Mouse (Mus musculus) neural tube, embryonic 15.5 days (tissue): Measurements from ENCODE around the gene Trpm3. TPM values are rescaled to one million over a fixed set of nuclear protein-coding genes. Genes with fewer than 3 reads are reported as not detected.

ENCODE experiments used
- ATAC-seq: fragments of 200-750 bp; cut with Nextera tagmentation; 2 replicates; pipeline ENCODE4 v1.8.0; 2017; ENCODE audit warnings: mild to moderate bottlenecking, moderate TSS enrichment, moderate library complexity; ENCODE audit not compliant: low FRiP score
- H3K27ac ChIP-seq: fragments of 300-500 bp; sonication (generic); replicated peaks from 2 replicates; pipeline ENCODE4 v1.5.1; 2015; ENCODE audit warnings: mild to moderate bottlenecking, inconsistent platforms
- H3K27me3 ChIP-seq: fragments of 300-500 bp; sonication (generic); replicated peaks from 2 replicates; pipeline ENCODE4 v1.6.1; 2015; ENCODE audit warnings: inconsistent platforms
- H3K36me3 ChIP-seq: fragments of 300-500 bp; sonication (generic); 2 replicates; pipeline ENCODE4 v1.6.1; 2015; ENCODE audit warnings: inconsistent platforms
- H3K4me1 ChIP-seq: fragments of 300-500 bp; sonication (generic); 2 replicates; pipeline ENCODE4 v1.6.1; 2015; ENCODE audit warnings: inconsistent platforms
- H3K4me2 ChIP-seq: fragments of 300-500 bp; sonication (generic); 2 replicates; pipeline ENCODE4 v1.6.1; 2015; ENCODE audit warnings: inconsistent platforms, mild to moderate bottlenecking, moderate library complexity
- H3K4me3 ChIP-seq: fragments of 300-500 bp; sonication (generic); replicated peaks from 2 replicates; pipeline ENCODE4 v1.5.1; 2015; ENCODE audit warnings: mild to moderate bottlenecking, inconsistent platforms
- H3K9ac ChIP-seq: fragments of 300-500 bp; sonication (generic); replicated peaks from 2 replicates; pipeline ENCODE4 v1.6.1; 2015; ENCODE audit warnings: mild to moderate bottlenecking, inconsistent platforms
- H3K9me3 ChIP-seq: fragments of 300-500 bp; sonication (generic); replicated peaks from 2 replicates; pipeline ENCODE4 v1.6.1; 2016; ENCODE audit warnings: inconsistent platforms
- WGBS: fragments of 180-500 bp; shearing (Covaris S2); methylation state at CpG from one replicate; pipeline ENCODE4 v1.1.7; 2015; ENCODE audit warnings: mixed read lengths; 5-methylcytosine and 5-hydroxymethylcytosine counted together
- polyA plus RNA-seq: library from polyadenylated mRNA; unstranded; fragments of >200 nt; fragmentation: Nextera tagmentation; extraction: Ambion mirVana; gene quantifications from 2 replicates; pipeline ENCODE4 v1.2.1, GENCODE M21; 2015

Trpm3 gene
- polyA plus RNA-seq, 1 experiment from 2014 or later, result 18.8 TPM

DNA sequence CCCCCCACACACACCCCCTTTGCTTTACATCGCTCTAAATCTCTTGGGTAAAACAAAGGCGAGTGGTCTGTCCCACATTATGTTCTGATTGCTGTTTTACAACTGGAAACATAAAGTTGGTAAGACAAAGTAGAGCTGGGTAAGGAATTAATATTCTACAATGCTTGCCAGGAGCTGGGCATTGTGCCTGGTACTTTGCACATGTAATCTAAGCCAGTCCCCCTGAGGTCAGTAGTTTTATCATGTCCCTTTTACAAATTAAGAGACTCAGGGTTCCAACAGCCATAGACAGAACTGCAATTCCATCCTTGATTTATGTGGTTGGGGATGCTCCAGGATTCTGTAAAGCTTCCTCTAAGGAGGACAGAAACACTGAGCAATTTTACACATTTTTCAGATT lies 591.0 kb downstream of the Trpm3 start:
- Histone ChIP-seq H3K9ac (no peak overlapping the region), H3K4me2 (no peak overlapping the region), H3K27me3 (no peaks in the 10 kb centered on the region), H3K27ac (0 out of 2 replicates have a peak overlapping the region, but pooled peaks have one; percentile 13), H3K4me1 (peaks cover 13% of the 10 kb centered on the region), H3K9me3 (no peaks in the 10 kb centered on the region), H3K36me3 (no peaks in the 10 kb centered on the region), H3K4me3 (no peak overlapping the region)
- 0 out of 2 replicates have a peak, but pooled peaks have one; percentile 47 for ATAC-seq
- 40% methylated on average over 2 of the region's 2 CpGs for WGBS

DNA sequence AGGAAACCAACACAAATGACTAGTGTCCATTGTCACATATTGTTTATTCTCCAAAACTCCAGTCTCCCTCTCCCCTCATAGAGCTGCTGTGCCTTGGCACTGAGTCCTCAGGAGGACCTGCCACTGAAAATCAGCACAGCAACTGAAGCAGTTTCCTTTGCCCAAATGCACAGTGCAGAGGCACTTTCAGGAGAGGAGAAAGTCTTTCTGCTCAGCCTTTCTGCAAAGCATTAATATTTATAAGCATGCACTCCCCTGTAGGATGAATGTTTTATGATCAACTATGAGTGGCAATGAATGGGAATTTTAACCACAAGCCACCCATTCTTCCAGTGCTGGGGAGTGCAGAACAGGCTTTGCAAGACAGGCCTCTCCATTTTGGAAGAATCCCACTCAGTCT lies 592.1 kb downstream of the Trpm3 start:
- Histone ChIP-seq H3K9ac (no peak overlapping the region), H3K27ac (peak overlapping the region; percentile 33; the same call in 1 of the 2 replicates), H3K4me3 (no peak overlapping the region), H3K27me3 (no peaks in the 10 kb centered on the region), H3K4me2 (no peak overlapping the region), H3K4me1 (peaks cover 13% of the 10 kb centered on the region), H3K36me3 (no peaks in the 10 kb centered on the region), H3K9me3 (no peaks in the 10 kb centered on the region)
- ATAC-seq, result no peak; the same call in 1 of the 2 replicates

GRCm38 (mm10) chr19:22736870-22737269 lies 598.0 kb downstream of the Trpm3 start:
- no peak overlapping the region for H3K27ac ChIP-seq
- no peak for ATAC-seq

GRCm38 (mm10) chr19:22739240-22739639 lies 600.4 kb downstream of the Trpm3 start:
- Histone ChIP-seq H3K9ac (no peak overlapping the region), H3K9me3 (no peaks in the 10 kb centered on the region), H3K4me1 (no peaks in the 10 kb centered on the region), H3K27me3 (no peaks in the 10 kb centered on the region), H3K27ac (no peak overlapping the region), H3K36me3 (no peaks in the 10 kb centered on the region), H3K4me3 (no peak overlapping the region), H3K4me2 (no peak overlapping the region)
- 81% methylated on average over 3 of the region's 3 CpGs for WGBS
- no peak for ATAC-seq

More at GRCm38 (mm10) chr19:22736870-22737269, 598.0 kb downstream of the Trpm3 start:
- 48% methylated on average over 2 of the region's 2 CpGs for WGBS
- no peak overlapping the region for H3K4me2 ChIP-seq
- no peaks in the 10 kb centered on the region for H3K9me3 ChIP-seq
- no peaks in the 10 kb centered on the region for H3K27me3 ChIP-seq
- no peaks in the 10 kb centered on the region for H3K36me3 ChIP-seq
- H3K4me1 ChIP-seq, result no peaks in the 10 kb centered on the region
- no peak overlapping the region for H3K9ac ChIP-seq
- H3K4me3 ChIP-seq, result no peak overlapping the region

DNA sequence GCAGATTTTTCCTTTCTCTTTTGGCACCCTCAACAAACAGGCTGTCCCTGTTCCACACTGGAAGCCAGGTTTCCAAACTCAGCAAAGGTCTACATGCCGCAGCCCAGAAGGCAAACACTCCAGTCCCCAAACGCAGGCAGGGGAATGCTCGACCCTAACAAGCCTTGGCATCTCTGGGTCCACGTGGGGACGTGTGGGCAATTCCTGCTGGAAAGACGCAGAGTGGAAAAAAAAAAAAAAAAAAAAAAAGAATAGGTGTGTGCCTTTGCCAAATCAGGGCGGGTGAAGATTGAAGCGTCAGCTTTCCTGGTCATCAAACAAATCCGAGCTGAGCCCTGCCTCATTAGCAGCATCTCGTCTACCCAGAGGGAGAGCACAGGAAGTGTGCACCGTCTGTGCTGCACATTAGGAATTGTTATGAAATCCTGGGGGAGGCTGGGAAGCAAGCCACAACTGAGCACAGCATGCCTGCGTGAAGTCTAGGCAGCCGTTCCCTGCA lies 614.5 kb downstream of the Trpm3 start:
- ATAC-seq, result no peak
- Histone ChIP-seq H3K27me3 (no peaks in the 10 kb centered on the region), H3K9ac (no peak overlapping the region), H3K4me2 (no peak overlapping the region), H3K36me3 (no peaks in the 10 kb centered on the region), H3K27ac (0 out of 2 replicates have a peak overlapping the region, but pooled peaks have one; percentile 2), H3K4me1 (peaks cover 9% of the 10 kb centered on the region; the same call in 1 of the 2 replicates), H3K4me3 (no peak overlapping the region), H3K9me3 (no peaks in the 10 kb centered on the region)
- WGBS, result 50% methylated on average over 13 of the region's 13 CpGs

GRCm38 (mm10) chr19:22754071-22754470 lies 615.2 kb downstream of the Trpm3 start:
- Histone ChIP-seq H3K9me3 (no peaks in the 10 kb centered on the region), H3K4me1 (peaks cover 9% of the 10 kb centered on the region; the same call in 1 of the 2 replicates), H3K27me3 (no peaks in the 10 kb centered on the region), H3K27ac (no peak overlapping the region), H3K4me3 (no peak overlapping the region), H3K9ac (no peak overlapping the region), H3K36me3 (no peaks in the 10 kb centered on the region), H3K4me2 (no peak overlapping the region)
- no peak for ATAC-seq
- 84% methylated on average over 10 of the region's 10 CpGs for WGBS

DNA sequence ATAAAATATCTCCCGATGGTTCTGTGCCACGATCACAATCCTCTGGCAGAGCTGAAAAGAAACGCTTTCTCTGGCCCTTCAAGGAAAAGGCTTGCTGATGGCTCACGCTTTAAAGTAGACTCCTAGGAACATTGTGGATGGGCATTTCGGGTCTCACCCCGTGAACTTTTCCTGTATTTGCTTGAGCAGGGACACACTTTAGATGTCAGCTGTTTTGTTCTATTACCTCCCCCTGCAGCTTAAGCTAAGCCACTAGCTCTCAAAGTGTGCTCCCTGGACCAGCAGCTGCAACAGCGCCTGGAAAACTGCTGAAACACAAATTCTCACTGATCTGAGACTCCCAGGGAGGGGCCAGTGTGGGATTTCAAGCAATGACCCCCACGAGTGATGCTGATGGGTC lies 615.7 kb downstream of the Trpm3 start:
- WGBS, result 71% methylated on average over 8 of the region's 8 CpGs
- Histone ChIP-seq H3K27me3 (no peaks in the 10 kb centered on the region), H3K27ac (no peak overlapping the region), H3K4me2 (no peak overlapping the region), H3K4me3 (no peak overlapping the region), H3K4me1 (peaks cover 9% of the 10 kb centered on the region; the same call in 1 of the 2 replicates), H3K9ac (no peak overlapping the region), H3K9me3 (no peaks in the 10 kb centered on the region), H3K36me3 (no peaks in the 10 kb centered on the region)
- no peak for ATAC-seq

GRCm38 (mm10) chr19:22758496-22758895 lies 619.6 kb downstream of the Trpm3 start:
- H3K9me3 ChIP-seq, result no peaks in the 10 kb centered on the region
- 81% methylated on average over 2 of the region's 2 CpGs for WGBS
- no peak overlapping the region for H3K27ac ChIP-seq
- H3K4me3 ChIP-seq, result no peak overlapping the region
- H3K4me2 ChIP-seq, result no peak overlapping the region
- H3K4me1 ChIP-seq, result peaks cover 7% of the 10 kb centered on the region; the same call in 1 of the 2 replicates
- no peaks in the 10 kb centered on the region for H3K36me3 ChIP-seq
- ATAC-seq, result no peak
- H3K9ac ChIP-seq, result no peak overlapping the region
- H3K27me3 ChIP-seq, result no peaks in the 10 kb centered on the region

- no peak overlapping the region for H3K27ac ChIP-seq
- no peaks in the 10 kb centered on the region for H3K27me3 ChIP-seq
- ATAC-seq, result peak; percentile 53; the same call in 1 of the 2 replicates
- WGBS, result 70% methylated on average over 3 of the region's 3 CpGs
- H3K9ac ChIP-seq, result no peak overlapping the region
- no peaks in the 10 kb centered on the region for H3K36me3 ChIP-seq
- H3K9me3 ChIP-seq, result no peaks in the 10 kb centered on the region
- H3K4me3 ChIP-seq, result no peak overlapping the region
- no peak overlapping the region for H3K4me2 ChIP-seq
- H3K4me1 ChIP-seq, result 0 out of 2 replicates have a peak, but pooled peaks cover 3% of the 10 kb centered on the region
Observed at GRCm38 (mm10) chr19:22768242-22768641, 629.4 kb downstream of the Trpm3 start.

GRCm38 (mm10) chr19:22775191-22775695 lies 636.4 kb downstream of the Trpm3 start:
- no peaks in the 10 kb centered on the region for H3K9me3 ChIP-seq
- 91% methylated on average over 3 of the region's 3 CpGs for WGBS
- no peak overlapping the region for H3K9ac ChIP-seq
- no peaks in the 10 kb centered on the region for H3K36me3 ChIP-seq
- H3K27ac ChIP-seq, result no peak overlapping the region
- no peak overlapping the region for H3K4me2 ChIP-seq
- H3K4me3 ChIP-seq, result no peak overlapping the region
- no peaks in the 10 kb centered on the region for H3K27me3 ChIP-seq
- ATAC-seq, result no peak
- no peaks in the 10 kb centered on the region for H3K4me1 ChIP-seq

DNA sequence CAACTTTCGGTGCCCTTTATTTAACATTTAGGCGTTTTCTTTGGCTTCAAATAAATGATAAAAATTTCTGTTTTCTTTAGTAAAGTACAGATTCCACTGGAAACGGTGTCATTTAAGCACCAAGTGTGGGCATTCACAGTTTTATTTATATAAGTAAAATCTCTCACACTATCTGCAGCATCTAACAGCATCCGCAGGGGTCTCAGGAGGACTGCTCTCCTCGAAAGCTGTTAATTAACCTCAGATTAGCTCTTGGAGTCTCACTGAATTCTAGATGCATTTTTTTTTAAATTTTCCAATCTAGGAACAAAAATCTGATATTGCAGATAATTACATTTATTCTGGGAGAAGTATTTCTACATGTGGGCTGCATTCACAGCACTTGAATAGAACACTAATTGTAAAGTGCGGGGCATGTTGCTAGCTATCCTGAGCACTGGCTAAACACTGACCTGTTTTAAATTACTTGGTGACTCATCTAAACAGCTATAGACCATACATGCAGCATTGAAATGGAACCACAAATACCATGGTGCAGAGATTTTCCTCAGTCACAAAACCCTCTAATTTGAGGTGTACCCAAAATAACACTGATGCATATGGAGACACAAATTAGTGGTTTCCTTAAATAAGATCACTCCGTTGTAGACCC lies 641.5 kb downstream of the Trpm3 start:
- H3K36me3 ChIP-seq, result no peaks in the 10 kb centered on the region
- ATAC-seq, result no peak
- H3K4me1 ChIP-seq, result no peaks in the 10 kb centered on the region
- H3K4me3 ChIP-seq, result no peak overlapping the region
- no peaks in the 10 kb centered on the region for H3K27me3 ChIP-seq
- no peak overlapping the region for H3K4me2 ChIP-seq
- H3K9ac ChIP-seq, result no peak overlapping the region
- H3K9me3 ChIP-seq, result no peaks in the 10 kb centered on the region
- WGBS, result 73% methylated on average over 7 of the region's 7 CpGs
- H3K27ac ChIP-seq, result no peak overlapping the region

- ATAC-seq, result no peak
- no peaks in the 10 kb centered on the region for H3K4me1 ChIP-seq
- no peak overlapping the region for H3K4me2 ChIP-seq
- no peaks in the 10 kb centered on the region for H3K36me3 ChIP-seq
- H3K9me3 ChIP-seq, result no peaks in the 10 kb centered on the region
- H3K9ac ChIP-seq, result no peak overlapping the region
- H3K27ac ChIP-seq, result no peak overlapping the region
- no peak overlapping the region for H3K4me3 ChIP-seq
- no peaks in the 10 kb centered on the region for H3K27me3 ChIP-seq
Observed at GRCm38 (mm10) chr19:22781579-22781978, 642.7 kb downstream of the Trpm3 start.
